Mouse (Mus musculus): ENCODE data around the gene Abcb9.

Abcb9 gene

DNA sequence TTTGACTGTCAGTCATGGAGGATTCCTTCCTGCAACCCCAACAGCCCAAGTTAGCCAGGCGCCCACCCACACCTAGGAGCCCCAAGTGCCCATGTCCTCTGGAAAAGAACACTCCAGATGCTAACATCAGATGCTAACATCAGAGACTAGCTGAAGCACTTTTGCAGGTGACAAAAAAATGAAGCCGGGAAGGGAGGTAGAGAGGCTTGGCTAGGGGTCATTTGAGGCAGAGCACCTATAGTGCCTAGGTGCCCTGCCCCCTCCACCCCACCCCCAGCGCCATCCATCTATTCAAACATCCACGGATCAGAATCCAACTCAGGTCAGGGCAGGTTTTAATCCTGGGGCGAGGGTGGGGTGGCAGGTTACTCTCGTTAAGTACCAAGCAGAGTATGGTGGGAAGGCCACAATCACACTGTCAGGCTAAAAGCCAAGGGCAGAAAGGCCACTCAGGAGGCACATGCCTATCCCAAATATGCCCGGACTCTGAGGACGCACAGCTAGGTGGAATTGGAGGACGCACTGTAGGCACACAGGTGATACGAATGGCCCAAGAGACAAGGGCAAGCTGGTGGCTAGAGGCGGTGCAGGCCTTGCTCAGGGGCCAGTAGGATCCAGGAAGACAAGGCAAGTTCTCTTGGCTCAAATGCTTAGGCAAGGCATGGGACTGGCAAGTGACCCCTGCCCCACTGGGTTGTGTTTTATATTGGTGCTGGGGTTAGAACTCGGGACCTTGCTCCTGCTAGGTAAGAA, 1.6 kb downstream of the Abcb9 start:
- DNase-seq (ENCODE audit: low spot score): no peak

DNA sequence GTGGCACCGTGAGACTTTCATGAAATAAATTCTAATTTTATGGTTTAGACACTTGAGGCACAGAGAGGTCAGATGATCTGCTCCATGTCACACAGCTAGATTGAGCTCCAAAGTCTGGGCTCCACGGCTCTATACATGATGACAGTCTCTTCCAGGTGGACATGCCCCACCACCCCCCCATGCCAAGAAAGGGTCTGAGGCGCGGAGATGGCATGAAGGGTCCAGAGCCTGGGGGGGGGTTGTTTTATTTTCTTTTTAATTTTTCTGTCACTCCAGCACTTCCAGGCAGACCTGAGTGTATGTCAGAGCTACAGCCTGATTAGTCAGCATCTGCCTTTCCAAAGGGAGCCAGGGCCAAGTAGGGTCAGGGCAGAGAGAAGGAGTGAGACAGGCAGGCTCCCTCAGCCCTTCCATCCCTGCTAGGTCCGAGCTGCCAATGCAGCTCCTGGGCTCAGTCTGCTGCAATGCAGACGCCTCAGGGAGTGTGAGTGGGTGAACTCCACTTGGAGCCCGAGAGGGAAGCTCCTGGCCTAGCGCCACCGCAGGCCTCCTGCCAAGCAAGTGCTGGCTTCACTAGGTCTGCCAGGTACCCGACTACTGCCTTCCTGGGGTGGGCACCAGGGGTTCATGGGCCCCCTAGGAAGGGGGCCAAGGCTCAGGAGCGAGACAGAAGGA, 2.3 kb downstream of the Abcb9 start:
- DNase-seq (ENCODE audit: low spot score): no peak

DNA sequence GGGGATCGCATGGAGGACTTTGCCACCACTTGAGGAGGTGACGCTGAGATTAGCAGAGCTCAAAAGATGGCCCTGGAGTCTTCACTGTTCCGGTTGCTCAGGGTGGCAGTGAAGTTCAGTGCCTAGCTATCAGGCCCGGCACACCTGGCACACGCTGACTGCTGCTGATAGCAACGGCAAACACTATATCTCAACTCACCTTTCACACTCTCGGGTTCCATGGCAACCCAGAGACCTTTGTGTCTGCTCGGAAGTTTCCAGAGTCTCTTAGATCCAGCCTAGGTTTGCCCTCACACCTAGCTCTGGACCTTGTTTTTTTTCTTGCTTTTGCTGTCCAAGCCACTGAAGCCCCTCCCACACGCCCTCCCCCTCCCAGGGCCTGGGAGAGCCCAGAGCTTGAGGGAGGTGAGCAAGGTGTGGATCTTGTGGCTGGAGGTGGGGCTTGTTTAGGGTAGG, 3.6 kb downstream of the Abcb9 start:
- no peak for DNase-seq (ENCODE audit: low spot score)

DNA sequence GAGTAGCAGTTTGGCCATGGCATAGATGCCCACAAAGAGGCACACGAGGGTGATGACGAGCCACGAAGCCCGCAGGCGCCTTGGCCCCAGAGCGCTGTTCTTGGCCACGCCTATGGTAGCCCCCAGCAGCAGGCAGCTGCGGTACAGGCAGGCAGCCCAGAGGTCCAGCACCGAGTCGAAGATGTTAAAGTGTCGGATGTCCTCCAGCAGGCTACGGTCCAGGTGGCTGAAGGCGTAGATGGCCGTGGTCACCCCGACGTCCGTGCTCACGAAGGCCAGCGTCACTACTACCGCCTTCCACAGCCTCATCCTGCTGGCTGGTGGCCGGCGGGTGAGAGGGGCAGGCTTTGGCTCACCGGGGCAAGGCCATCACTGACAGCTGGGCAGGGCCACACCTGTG, 5.7 kb downstream of the Abcb9 start:
- DNase-seq (ENCODE audit: low spot score): no peak

DNA sequence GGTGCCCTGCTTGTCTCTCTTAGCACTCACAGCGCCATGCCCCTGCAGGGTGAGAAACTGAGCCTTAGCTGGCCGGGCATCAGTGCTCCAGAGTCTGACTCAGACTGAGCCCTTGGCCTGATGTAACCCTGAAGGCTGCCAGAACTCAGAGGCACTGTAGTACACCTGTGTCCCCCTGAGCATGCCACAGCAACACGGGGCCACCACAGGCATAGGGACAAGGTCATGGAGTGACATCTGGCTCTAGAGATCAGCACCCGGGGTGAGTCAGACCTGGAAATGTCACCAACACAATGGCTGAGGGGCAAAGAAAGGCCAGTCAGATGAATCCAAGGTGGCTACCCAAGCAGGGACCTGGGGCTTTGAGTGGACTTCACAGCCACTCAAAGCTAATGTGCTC, 8.7 kb downstream of the Abcb9 start:
- no peak for DNase-seq (ENCODE audit: low spot score)

DNA sequence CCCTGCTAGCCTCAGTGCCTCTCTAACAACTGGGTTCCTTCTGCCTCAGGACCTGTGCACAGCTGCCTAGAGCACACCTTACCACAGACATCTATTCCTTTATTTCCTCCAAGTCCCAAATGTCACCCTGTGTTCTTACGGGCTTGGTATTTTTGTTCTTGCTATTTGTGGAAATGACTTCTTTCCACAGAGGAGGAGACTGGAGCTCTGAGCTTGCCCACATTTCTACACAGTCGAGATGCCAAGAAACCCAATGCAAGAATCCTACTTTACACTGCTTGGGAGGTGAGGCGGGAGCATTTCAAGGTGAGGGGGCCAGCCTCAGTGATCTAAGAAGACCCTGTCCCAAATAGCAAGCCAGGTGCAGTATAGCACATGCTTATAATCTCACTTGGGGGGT, 10.1 kb downstream of the Abcb9 start:
- DNase-seq (ENCODE audit: low spot score): no peak

DNA sequence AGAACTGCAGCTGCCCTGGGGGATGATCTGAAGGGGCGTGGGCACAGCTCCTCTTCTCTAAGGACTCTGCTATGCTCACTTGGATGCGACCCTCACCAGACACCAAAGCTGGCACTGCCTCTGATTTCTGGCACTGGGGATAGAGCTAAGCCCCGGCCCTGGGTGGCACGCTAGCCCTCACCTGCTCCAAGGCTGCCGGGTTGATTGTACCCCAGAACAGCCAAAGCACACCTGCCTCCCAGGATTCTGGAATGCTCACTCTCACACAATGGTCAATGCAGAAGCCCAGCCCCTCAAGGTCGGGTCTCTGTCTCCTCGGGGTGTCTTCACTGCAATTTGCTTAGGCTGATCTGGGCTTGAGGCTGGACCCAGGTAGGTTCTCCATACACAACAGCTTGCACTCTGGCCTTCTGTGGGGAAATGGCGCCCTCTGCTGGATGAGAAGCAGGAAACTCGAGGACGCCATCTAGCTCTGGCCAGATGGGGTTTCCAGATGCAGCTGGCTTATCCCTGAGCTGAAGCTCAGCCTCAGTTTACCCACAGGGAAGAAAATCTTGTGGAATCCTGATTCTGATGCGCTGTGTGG, 10.9 kb downstream of the Abcb9 start:
- peak; percentile 89 for DNase-seq (ENCODE audit: low spot score)

DNA sequence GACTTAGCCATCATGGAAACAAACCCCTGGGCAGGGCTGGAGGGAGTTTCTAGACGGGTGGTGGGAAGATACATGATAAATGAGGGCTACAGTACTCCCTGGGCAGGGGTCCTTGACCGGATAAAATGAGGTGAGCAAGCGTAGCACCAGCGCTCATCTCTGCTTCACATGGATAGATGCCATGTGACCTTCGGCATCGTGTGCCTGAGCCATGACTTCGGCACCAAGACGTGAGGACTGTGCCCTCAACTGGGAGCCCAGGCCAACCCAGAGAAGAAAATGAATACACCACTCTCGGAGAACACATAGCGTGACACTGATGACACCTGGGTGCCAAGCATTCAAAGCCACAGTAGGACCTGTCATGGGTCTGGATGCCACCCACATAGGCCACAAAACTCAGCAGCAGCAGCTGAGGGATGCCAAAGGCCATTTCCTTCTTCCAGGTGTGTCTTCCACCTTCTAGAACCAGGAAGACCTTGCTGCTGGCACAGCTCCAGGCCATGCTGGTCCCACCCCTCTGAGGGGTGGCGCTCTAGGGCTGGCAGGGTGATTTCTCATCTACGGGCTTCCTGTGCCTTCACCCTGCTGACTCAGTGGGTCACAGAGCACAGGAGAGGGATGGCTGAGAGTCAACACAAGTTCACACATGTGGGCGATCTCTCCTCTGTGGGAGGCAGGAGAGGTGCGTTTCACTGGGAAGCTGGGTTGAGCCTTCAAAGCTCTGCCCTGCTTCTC, 11.6 kb downstream of the Abcb9 start:
- DNase-seq (ENCODE audit: low spot score): no peak

DNA sequence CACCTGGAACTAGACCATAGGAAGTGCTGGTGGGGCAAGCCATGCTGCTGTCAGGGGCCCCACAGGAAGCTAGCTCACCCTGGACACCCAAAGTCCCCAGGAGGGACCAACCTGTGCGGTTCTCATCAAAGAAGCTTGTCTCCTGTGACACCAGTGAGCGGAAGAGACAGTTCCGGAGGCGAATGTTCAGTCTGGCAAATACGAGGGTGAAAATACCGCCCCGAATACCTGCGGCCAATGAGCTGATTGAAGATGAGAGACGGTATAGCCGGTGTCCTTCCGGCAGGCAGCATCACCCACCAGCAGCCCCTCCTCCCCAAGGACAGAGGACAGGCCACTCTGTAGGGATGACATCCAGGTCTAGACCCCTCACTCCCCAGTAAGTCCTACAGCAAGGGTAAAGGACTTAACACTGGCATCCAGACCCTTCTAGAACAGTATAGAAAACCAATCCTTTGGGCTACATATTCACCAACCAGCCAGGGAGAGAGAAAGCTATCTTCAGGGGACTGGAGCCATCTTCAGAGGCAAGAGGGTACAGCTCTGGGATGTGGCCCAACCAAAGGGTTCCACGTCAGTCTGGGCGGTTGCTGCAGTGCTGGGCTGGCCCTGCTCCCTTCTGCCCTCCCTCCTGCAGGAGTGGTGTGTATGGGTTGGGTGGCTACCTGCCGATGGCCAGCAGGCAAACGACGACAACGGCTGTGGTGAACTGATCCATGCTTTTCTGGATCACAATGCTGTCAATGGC, 12.5 kb downstream of the Abcb9 start:
- no peak for DNase-seq (ENCODE audit: low spot score)

DNA sequence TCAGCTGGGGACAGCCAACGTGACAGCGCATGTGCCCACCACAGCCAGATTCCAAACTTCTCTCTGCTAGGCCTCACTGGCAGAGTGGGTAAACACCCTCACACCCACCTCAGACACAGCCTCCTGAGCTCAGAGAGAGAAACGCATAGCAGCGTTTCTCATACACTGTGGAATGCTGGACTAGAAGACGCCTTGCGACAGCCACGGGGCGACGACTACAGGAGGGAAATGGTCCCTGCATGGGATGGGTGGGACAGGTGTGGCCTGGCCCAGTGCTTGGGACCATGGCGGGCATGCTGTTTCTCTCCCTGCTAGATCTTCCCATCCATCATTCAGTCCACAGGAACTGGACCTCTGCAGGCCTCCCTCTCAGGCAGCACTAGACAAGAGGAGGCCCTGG, 13.2 kb downstream of the Abcb9 start:
- no peak for DNase-seq (ENCODE audit: low spot score)

DNA sequence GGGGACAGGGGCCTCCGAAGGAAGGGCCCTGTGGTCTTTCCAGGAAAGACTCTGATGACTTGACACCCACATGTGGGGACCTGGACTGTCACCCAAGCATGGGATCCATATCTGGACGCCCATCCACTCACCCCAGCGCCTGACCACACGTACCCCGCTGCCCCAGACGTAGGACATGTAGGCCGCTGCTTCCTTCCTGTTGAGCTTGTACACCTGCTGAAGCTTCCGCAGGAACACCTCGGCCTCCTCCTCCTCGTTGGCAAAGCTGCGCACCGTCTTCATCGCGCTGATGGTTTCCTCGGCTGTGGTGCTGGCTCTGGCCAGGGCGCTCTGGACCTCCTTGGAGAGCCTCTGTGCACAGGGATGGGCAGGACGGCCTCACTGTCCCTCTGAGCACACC, 15.7 kb downstream of the Abcb9 start:
- DNase-seq (ENCODE audit: low spot score): no peak

DNA sequence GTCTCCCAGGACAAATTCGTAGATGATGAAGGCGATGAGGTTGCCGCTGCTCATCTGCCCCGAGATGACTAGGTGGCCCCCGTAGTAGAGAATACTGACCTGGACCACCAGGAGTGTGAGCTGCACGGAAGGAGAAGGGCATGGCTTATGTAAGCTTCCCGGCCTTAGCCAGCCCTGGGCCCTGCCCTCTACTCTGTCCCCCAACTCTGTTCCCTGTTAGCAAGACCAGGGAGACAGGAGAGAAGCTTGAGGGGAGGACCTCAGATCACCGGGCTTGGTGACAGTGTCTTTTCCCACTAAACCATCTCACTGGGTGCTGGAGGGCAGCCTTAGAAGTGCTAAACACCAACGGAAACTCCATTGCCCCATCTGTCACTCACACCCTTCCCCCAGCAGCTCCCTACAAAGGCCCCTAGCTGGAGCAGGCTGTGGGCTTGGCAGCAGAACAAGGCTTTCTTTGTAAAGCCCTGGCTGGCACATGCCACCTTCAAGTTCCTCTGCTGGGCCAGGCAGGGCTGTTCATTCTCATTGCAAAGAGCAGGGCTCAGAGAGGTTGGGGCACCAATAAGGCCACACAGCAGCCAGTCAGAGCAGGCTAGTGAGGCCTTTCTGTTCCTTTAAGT, 16.7 kb downstream of the Abcb9 start:
- no peak for DNase-seq (ENCODE audit: low spot score)

DNA sequence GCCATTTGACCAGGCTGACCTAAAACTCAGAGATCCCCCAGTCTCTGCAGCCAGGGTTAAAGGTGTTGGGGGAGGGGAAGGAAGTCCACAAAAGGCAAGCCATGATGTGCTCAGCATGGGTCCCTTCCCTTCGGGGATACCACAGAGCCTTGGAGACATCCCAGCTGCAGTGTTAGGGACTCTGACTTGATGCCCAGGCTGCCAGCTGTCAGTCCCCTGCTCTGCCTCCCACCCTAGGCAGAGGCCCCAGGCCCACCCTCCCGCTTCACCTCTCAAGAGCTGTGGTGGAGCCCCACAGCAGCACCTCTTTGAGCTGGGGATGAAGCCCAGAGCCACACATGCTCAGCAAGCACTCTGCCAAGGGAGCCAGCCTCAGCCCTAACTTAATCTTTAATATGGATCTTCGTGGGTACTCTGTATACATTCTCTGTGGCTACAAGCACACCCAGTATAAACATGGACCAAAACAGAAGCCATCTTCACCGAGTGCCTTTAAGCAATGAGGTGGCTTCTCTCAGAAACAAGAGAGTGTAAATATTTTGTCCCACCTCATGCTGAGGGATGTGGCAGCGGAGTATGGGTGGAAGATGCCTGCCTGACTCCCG, 17.6 kb downstream of the Abcb9 start:
- no peak for DNase-seq (ENCODE audit: low spot score)

DNA sequence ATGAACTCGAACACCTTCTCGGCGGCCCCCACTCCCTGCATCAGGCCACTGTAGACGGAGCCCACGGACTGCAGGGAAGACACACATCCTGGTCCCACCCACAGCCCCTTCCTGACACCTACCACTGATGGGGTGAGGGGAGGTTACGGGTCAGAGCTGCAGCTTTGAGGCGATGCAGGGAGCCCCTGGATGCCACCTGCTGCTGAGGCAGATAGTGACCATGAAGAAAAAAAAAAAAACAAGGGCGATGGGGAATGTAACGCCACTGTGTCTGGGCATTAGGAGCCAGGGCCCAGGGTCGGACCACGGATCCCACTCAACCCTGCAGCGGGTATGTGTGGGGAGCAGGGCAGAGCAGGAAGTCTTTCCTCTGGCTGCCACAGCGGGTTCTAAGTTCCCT, 18.4 kb downstream of the Abcb9 start:
- DNase-seq (ENCODE audit: low spot score): no peak

DNA sequence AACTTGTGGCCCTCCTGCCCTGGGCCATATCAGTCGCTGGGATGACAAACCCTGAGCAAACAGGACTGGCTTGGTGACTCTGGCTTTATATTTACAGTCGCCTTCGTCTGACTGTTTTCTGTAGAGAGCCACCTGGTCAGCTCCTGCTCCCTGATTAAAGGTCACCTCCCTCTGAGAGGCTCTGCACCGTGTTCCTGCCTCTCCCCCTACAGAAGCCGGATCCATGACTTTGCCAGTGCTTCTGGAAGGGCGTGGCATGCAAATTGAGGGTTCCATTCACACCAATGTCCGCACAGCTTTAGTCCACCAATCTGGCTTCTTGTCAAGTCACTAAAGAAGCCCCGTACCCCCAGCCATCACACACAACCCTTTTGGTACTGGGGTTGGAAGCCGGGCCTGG, 19.0 kb downstream of the Abcb9 start:
- DNase-seq (ENCODE audit: low spot score): no peak

DNA sequence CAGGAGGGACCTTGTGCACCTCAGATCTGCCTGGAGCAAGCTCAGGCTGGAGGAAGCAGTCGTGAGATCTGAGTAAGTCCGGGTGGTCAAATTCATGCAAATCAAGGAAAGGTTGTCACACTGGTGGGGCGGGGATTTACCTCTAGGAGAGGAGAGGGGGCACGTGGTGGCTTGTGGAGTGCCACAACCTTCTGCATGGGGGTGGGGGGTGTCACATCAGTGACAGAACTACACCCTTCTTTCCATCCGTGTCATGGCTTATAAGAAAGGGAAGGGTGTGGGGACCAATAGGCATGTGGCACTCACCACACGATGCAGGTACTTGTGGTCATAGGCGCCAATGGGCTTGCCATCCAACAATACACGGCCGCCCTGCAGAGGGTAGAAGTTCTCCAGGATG, 19.9 kb downstream of the Abcb9 start:
- DNase-seq (ENCODE audit: low spot score): no peak

DNA sequence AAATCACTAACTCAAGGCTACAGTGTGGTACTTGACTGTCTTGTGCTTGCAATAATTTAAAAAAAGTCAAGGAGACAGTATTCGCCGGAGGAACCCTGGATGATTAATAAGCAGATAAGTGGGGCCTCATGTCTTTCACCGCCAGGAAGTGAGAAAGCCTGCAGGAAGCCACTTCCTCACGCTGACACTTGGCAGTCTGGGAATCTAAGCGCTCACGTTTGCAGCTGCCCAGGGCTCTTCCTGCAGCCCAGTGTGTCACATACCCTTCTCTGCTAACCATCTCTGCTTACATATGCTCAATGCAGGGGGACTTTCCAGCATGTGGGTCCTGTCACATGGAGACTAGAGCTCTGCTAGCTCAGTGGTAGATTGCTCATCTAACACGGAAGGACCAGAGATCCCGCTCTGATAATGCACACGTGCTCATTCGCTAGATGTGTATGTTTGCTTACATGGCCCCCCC, 20.7 kb downstream of the Abcb9 start:
- peak; percentile 43 for DNase-seq (ENCODE audit: low spot score)

DNA sequence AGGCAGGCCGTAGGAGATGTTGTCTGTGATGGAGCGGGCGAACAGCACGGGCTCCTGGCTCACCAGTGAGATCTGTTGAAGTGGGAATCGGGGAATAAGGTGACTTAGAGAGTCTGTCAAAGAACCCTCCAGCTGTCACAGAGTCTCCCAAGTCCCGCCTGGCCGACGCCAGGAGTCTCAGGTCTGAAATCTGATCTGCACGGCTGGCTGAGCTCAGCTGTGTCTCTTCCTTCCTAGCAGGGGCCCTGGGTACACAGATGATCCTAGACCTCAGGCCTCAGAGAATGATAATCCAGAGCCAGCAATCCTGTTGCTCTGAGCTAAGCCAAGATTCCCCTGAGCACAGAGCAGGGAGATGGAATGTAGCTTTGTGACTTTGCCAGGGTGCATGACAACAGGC, 21.9 kb downstream of the Abcb9 start:
- peak; percentile 63 for DNase-seq (ENCODE audit: low spot score)

DNA sequence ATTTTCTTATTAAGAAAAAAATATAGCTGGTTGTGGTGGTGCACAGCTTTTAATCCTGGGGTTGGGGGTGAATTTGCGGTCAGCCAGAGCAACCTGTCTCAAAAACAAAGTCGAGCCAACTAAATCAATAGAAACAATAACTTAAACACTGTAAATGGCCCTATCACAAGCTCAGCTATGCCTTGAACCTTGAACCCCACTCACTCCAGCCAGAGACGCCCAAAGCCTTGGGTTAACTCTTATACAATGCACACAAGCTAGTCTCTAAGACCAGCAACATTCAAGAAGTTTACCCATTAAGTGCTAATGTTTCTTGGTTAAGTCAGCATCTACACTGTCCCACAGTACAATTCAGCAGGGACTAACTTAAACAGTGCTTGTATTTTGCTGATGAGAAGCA, 25.9 kb downstream of the Abcb9 start:
- no peak for DNase-seq (ENCODE audit: low spot score)

DNA sequence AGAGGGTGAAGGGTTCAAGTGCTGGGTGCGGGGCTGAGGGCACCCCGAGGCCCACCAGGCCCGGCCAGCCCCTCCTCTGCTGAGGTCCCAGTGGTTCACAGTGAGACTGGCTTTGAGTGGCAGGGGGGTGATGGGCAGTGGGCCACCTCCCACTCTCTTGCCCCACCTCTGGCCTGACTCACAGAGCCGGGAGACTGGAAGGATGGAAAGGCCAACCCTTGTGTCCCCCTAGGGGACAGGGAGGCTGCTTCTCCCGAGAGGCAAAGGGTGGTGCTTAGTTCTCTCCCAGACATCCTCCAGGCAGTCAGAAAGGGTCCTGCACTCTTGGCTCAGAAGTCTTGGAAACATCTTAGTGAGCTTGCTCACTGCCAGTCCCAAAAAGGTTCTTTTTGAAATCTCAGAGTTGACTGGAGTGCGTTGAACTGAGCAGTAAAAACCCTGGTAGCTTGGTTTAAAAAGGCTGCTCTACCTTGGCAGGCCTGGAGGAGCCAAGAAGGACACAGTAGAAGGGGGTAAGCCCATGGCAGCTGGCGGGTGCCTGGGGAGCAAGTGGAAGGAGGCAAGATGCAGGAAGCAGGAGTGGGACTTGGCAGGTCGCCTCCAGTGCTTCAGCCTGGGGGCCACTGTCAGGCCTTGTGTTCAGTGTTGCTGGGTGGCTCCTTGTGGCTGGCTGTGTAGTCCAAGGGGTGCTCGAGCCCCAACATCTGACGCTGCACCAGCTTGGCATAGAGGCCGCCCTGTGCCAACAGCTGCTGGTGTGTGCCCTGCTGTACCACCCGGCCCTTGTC, 33.4 kb downstream of the Abcb9 start:
- no peak for DNase-seq (ENCODE audit: low spot score)

Measured in embryo, embryonic 10.5 days (tissue).